Mouse (Mus musculus): ENCODE data around the gene Ush1g.

GRCm38 (mm10) chr11:115341866-115342265 lies 20.0 kb upstream of the Ush1g start:
- TF ChIP-seq EP300 (IDR thresholded peaks at IDR 0.05; ENCODE audit: low read depth): no peak
- TF ChIP-seq CTCF (IDR thresholded peaks at IDR 0.05; ENCODE audit: low read depth): no peak

Measured in liver, postnatal 0 days (tissue).